13 mouse cellular contexts compared by ENCODE assay signal in genomic region chr12:27160063-27160686, GRCm38 (mm10).
DNase-seq lines count a peak whose midpoint lies in the region; ATAC-seq and TF ChIP-seq lines count a peak whose summit lies in the region.
"Had no signal": no experiment of that assay in that cellular context is flagged by ENCODE, and none has a peak within 500 bp of the region (broad histone marks: within the 10 kb centered on the region; RNA-seq: fewer than 3 reads in every experiment).

No protein-coding gene starts in this region.

- no peaks in the 10 kb centered on the region for H3K27me3 ChIP-seq in forebrain, embryonic 15.5 days
- H3K27me3 ChIP-seq in forebrain, embryonic 11.5 days (ENCODE audit: control insufficient read depth, insufficient read depth, low read length), result no peaks in the 10 kb centered on the region
- H3K27me3 ChIP-seq in embryonic facial prominence, embryonic 13.5 days, result no peaks in the 10 kb centered on the region
- H3K27me3 ChIP-seq in midbrain, postnatal 0 days (ENCODE audit: insufficient read depth, low read length), result no peaks in the 10 kb centered on the region

- no peak overlapping the region for H3K4me2 ChIP-seq in forebrain, embryonic 15.5 days (replicated peaks)
- no peak overlapping the region for H3K4me2 ChIP-seq in forebrain, embryonic 11.5 days (ENCODE audit: low read depth, low read length, severe bottlenecking)
- peak overlapping the region; percentile 45 for H3K4me2 ChIP-seq in embryonic facial prominence, embryonic 13.5 days
- H3K4me2 ChIP-seq in midbrain, postnatal 0 days (ENCODE audit: low read depth, low read length, poor library complexity, severe bottlenecking), result peak overlapping the region; percentile 49
- H3K4me2 ChIP-seq: heart, embryonic 11.5 days; liver, embryonic 11.5 days had no signal

- intact Hi-C loops in heart, postnatal 14 days (cut with DNase I), result no loop called here

- no peak; the same call in 1 of the 2 replicates for ATAC-seq in forebrain, embryonic 15.5 days (replicated peaks)
- ATAC-seq in forebrain, embryonic 11.5 days (replicated peaks; ENCODE audit: low FRiP score), result no peak
- no peak for ATAC-seq in embryonic facial prominence, embryonic 13.5 days (ENCODE audit: insufficient number of reproducible peaks, insufficient read depth, low FRiP score, low TSS enrichment, low read depth)
- peak; percentile 62; the same call in 1 of the 2 replicates for ATAC-seq in midbrain, postnatal 0 days (ENCODE audit: low FRiP score)

- H3K9me3 ChIP-seq in forebrain, embryonic 15.5 days, result no peaks in the 10 kb centered on the region
- no peaks in the 10 kb centered on the region for H3K9me3 ChIP-seq in forebrain, embryonic 11.5 days (ENCODE audit: control insufficient read depth, low read length)
- H3K9me3 ChIP-seq in embryonic facial prominence, embryonic 13.5 days, result no peaks in the 10 kb centered on the region
- no peaks in the 10 kb centered on the region for H3K9me3 ChIP-seq in midbrain, postnatal 0 days (ENCODE audit: low read length)

- 0 out of 2 replicates have a peak overlapping the region, but pooled peaks have one; percentile 37 for H3K27ac ChIP-seq in forebrain, embryonic 15.5 days (replicated peaks)
- no peak overlapping the region for H3K27ac ChIP-seq in forebrain, embryonic 11.5 days (ENCODE audit: low read depth, low read length)
- H3K27ac ChIP-seq in embryonic facial prominence, embryonic 13.5 days, result peak overlapping the region; percentile 68
- peak overlapping the region; percentile 84 for H3K27ac ChIP-seq in midbrain, postnatal 0 days (ENCODE audit: low read depth, low read length)
- H3K27ac ChIP-seq: macrophage had no signal

- peaks cover 30% of the 10 kb centered on the region for H3K4me1 ChIP-seq in forebrain, embryonic 15.5 days
- peaks cover 11% of the 10 kb centered on the region for H3K4me1 ChIP-seq in forebrain, embryonic 11.5 days (replicated peaks; ENCODE audit: control insufficient read depth, insufficient read depth, low read length)
- peaks cover 26% of the 10 kb centered on the region for H3K4me1 ChIP-seq in embryonic facial prominence, embryonic 13.5 days
- peaks cover 15% of the 10 kb centered on the region for H3K4me1 ChIP-seq in midbrain, postnatal 0 days (ENCODE audit: insufficient read depth, low read length)

- H3K9ac ChIP-seq in forebrain, embryonic 15.5 days (replicated peaks), result peak overlapping the region; percentile 19; the same call in 1 of the 2 replicates
- no peak overlapping the region for H3K9ac ChIP-seq in forebrain, embryonic 11.5 days (ENCODE audit: low read length)
- peak overlapping the region; percentile 54 for H3K9ac ChIP-seq in embryonic facial prominence, embryonic 13.5 days
- peak overlapping the region; percentile 40 for H3K9ac ChIP-seq in midbrain, postnatal 0 days (replicated peaks; ENCODE audit: low read length, poor library complexity, severe bottlenecking)

- no peaks in the 10 kb centered on the region for H3K36me3 ChIP-seq in forebrain, embryonic 15.5 days
- H3K36me3 ChIP-seq in forebrain, embryonic 11.5 days (ENCODE audit: control insufficient read depth, insufficient read depth, low read length), result no peaks in the 10 kb centered on the region
- H3K36me3 ChIP-seq in embryonic facial prominence, embryonic 13.5 days, result no peaks in the 10 kb centered on the region
- H3K36me3 ChIP-seq in midbrain, postnatal 0 days (ENCODE audit: insufficient read depth, low read length), result no peaks in the 10 kb centered on the region

- no peak for TF ChIP-seq CTCF in midbrain, postnatal 0 days (IDR thresholded peaks at IDR 0.05)

- no peak for DNase-seq in forebrain, embryonic 11.5 days (ENCODE audit: low spot score)
- DNase-seq in layer of hippocampus, adult 8-10 months (ENCODE audit: low spot score in 2 of 2), result peak; percentile 23 to 49
- no peak for DNase-seq in midbrain, postnatal 0 days (ENCODE audit: low spot score)
- DNase-seq in spleen, postnatal 14 days (ENCODE audit: low spot score in 2 of 2), result no peak
- DNase-seq in heart, postnatal 14 days, result no peak
- DNase-seq in heart, adult 8-10 months (ENCODE audit: low spot score), result no peak
- DNase-seq: kidney, adult 2 months had no signal

- H3K4me3 ChIP-seq in forebrain, embryonic 15.5 days, result no peak overlapping the region
- no peak overlapping the region for H3K4me3 ChIP-seq in forebrain, embryonic 11.5 days (ENCODE audit: low read depth, low read length)
- peak overlapping the region; percentile 29 for H3K4me3 ChIP-seq in embryonic facial prominence, embryonic 13.5 days
- peak overlapping the region; percentile 33 for H3K4me3 ChIP-seq in midbrain, postnatal 0 days (ENCODE audit: low read depth, low read length)
- H3K4me3 ChIP-seq: erythroblast, embryonic 14.5 days had no signal

- WGBS in forebrain, embryonic 15.5 days, result 69% methylated on average over 18 of the region's 18 CpGs
- 82% methylated on average over 18 of the region's 18 CpGs for WGBS in forebrain, embryonic 11.5 days
- 48% methylated on average over 18 of the region's 18 CpGs for WGBS in embryonic facial prominence, embryonic 13.5 days
- 39% methylated on average over 18 of the region's 18 CpGs for WGBS in midbrain, postnatal 0 days

Comparison
In these comparisons a context has a peak if more than half of its experiments do, and no peak if none do; other contexts are left out.
1. H3K4me2 ChIP-seq: peak in embryonic facial prominence, embryonic 13.5 days (single experiment) and midbrain, postnatal 0 days (single experiment); none in forebrain, embryonic 15.5 days (single experiment) and forebrain, embryonic 11.5 days (single experiment).
2. H3K4me3 ChIP-seq: peak in embryonic facial prominence, embryonic 13.5 days (single experiment) and midbrain, postnatal 0 days (single experiment); none in forebrain, embryonic 15.5 days (single experiment) and forebrain, embryonic 11.5 days (single experiment).
3. DNase-seq: peak in layer of hippocampus, adult 8-10 months (2 of 2); none in forebrain, embryonic 11.5 days (single experiment), midbrain, postnatal 0 days (single experiment), spleen, postnatal 14 days (0 of 2), heart, postnatal 14 days (0 of 2) and heart, adult 8-10 months (single experiment).